Mouse (Mus musculus): ENCODE results near the gene Adamts2. TPM values are rescaled to one million over a fixed set of nuclear protein-coding genes. Genes with fewer than 3 reads are reported as not detected.

Gene Adamts2
- total RNA-seq, 1 experiment from 2014 or later: 0.20 TPM

DNA sequence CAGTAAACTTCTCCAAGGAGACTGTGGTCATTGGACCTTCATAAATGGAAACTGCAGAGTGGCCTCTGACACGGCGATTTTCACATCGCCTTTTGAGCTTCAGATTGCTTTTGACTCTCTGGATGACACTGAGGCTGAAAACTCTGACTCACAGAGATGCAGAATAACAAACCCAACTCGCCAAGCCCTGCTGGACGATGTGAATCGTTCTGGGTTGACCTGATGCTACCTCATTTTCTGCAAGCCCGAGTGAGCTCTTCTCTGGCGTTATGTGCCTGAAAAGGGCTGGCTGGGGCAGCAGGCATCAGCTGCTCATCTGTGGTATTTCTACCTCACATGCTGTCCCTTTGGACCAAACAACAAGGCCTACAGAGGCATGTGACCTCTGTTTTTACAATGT, 98.6 kb downstream of the Adamts2 start:
- ATAC-seq (replicated peaks in 1 of 2; ENCODE audit: insufficient read depth in 1 of 2, low FRiP score in 2 of 2, low TSS enrichment in 1 of 2, low read depth in 1 of 2, poor library complexity in 2 of 2, severe bottlenecking in 2 of 2): no peak

DNA sequence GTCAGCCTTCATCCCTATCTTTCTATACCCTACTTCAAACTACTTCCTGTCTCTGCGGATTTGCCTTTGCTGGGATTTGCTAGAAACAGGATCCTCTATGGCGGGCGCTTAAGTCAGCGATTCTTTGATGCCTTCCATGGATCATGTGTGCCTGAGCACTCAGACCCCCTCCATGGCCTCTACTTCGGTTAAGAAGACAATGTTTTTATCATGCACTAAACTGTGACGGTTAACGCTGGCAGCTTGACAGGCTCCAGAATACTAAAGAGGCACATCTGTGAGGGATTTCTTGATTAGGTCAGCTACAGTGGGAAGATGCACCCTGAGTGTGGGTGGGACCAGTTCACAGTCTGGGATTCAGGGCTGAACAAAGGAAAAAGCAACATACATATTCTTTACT, 101.5 kb downstream of the Adamts2 start:
- no peak for ATAC-seq (replicated peaks in 1 of 2; ENCODE audit: insufficient read depth in 1 of 2, low FRiP score in 2 of 2, low TSS enrichment in 1 of 2, low read depth in 1 of 2, poor library complexity in 2 of 2, severe bottlenecking in 2 of 2)

DNA sequence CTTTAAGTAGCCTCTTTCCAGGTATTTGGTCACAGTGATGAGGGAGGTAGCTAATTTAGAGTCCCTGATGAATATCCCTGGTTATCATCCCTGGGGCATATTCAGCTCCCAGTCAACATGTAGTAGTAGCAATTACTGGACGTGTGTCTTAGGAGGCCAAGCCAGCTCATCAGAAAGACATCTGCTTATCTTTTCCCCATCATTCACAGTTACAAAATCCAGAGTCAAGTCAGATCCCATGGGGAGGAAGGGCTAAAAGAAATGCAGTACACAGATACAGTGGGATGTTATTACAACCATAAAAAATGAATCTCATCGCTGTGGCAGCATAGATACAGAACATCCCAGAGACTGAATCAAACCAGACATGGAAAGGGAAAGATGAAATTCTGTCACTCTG, 102.6 kb downstream of the Adamts2 start:
- no peak for ATAC-seq (replicated peaks in 1 of 2; ENCODE audit: insufficient read depth in 1 of 2, low FRiP score in 2 of 2, low TSS enrichment in 1 of 2, low read depth in 1 of 2, poor library complexity in 2 of 2, severe bottlenecking in 2 of 2)

DNA sequence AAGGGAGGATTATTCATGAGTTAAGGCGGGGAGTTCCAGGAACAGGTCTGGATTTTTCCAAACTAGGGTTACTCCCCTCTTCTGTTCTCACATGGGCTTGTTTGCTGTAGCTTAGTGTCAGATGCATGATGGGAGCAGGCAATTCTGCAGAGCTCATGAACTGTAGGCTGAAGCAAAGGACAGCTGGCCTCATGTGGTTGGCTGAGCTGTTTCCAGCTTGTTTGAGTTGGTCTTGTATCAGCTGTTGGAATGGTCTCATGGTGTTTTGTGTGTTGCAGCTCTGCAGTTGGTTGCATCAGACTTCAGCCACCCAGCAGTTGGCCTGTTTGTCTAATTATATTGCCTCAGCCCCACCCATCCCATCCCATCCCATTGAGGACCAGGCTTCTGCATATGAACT, 105.4 kb downstream of the Adamts2 start:
- ATAC-seq (replicated peaks in 1 of 2; ENCODE audit: insufficient read depth in 1 of 2, low FRiP score in 2 of 2, low TSS enrichment in 1 of 2, low read depth in 1 of 2, poor library complexity in 2 of 2, severe bottlenecking in 2 of 2): no peak

DNA sequence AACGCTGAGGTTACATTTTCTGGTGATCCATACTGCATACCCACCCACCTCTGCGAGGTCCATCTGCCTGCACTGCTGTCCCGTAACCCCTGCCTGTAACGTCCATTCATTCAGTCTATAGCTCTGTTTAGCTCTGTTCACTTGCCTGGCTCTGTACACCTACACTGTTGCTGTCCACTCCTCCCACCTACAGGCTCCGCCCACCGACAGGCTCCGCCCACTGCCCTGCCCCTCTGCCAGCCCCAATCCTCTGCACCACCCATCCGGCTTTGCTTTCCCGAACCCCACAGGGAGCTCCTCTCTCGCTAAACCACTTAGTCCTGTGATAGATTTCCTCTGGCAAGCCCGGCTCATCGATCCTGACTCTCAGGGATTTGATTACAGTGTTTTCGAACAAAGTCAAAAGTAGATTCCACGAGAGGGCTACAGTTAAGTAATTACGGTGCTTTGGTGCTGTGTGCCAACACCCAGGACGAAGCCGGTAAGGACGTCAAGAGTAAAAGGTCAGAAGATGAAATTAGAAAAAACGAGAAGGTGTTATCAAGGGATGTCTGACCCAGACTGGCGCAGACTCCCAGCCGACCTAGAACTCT, 111.8 kb downstream of the Adamts2 start:
- no peak for ATAC-seq (replicated peaks in 1 of 2; ENCODE audit: insufficient read depth in 1 of 2, low FRiP score in 2 of 2, low TSS enrichment in 1 of 2, low read depth in 1 of 2, poor library complexity in 2 of 2, severe bottlenecking in 2 of 2)

DNA sequence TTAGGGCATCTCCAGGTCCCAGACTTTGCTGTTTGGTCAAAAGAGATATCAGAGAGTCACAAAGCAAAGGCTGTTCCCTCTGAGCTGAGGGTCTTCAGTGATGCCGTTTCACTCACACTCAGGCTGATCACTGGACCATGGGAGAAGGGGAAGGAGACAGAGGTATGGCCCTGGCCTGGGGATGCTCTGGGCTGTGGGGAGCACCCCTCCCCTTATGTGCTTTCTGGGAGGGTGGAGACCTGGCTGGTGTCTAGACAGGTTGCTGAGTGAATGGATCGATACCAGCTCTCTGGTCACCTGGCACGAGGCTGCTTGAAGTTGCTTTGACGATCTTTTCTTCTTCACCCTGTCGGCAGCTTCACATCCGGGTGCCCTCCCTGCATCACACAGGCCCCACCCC, 113.2 kb downstream of the Adamts2 start:
- no peak for ATAC-seq (replicated peaks in 1 of 2; ENCODE audit: insufficient read depth in 1 of 2, low FRiP score in 2 of 2, low TSS enrichment in 1 of 2, low read depth in 1 of 2, poor library complexity in 2 of 2, severe bottlenecking in 2 of 2)

DNA sequence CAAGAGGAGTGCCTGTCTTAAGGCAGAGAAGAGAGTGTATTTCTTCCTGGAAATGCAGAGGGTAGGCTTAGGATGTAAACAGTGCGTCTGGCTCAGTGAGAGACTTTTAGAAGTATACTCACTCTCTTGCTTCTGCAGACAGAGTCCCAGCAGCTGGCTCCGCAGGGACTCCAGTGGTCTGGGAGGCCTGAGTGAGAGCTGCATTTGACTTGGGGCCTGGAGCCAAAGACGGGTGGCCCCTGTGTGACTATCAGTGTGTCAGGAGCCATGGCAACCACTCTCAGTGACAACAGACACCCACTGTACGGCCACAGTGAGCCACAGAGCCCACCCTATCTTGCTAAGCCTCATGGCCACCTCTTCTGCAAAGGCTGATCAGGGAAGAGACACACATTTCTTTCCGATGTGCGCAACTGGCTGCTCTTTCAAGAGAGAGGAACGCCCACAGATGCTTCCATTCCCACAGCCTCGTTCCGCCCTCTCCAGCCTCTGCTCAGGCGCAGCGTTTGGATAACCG, 115.6 kb downstream of the Adamts2 start:
- ATAC-seq (replicated peaks in 1 of 2; ENCODE audit: insufficient read depth in 1 of 2, low FRiP score in 2 of 2, low TSS enrichment in 1 of 2, low read depth in 1 of 2, poor library complexity in 2 of 2, severe bottlenecking in 2 of 2): no peak

DNA sequence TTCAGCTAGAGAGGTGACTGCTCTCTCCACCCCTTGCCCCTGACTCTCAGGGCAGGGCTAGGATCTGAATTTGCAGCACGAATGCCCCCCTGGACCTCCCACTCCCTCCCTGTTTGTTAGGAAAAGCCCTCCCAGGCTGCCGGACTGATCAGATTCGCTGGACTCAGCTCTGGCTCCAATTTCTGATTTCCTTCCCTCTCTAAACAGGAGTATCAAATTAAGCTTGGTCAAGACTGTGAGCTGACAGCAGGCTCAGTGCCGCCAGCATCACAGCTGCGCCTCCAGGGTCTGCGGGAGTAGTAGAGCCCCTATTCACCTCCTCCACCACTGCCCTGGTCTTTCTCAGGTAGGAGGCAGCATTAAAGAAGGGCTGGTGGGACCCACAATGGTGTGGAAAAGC, 117.0 kb downstream of the Adamts2 start:
- no peak for ATAC-seq (replicated peaks in 1 of 2; ENCODE audit: insufficient read depth in 1 of 2, low FRiP score in 2 of 2, low TSS enrichment in 1 of 2, low read depth in 1 of 2, poor library complexity in 2 of 2, severe bottlenecking in 2 of 2)

DNA sequence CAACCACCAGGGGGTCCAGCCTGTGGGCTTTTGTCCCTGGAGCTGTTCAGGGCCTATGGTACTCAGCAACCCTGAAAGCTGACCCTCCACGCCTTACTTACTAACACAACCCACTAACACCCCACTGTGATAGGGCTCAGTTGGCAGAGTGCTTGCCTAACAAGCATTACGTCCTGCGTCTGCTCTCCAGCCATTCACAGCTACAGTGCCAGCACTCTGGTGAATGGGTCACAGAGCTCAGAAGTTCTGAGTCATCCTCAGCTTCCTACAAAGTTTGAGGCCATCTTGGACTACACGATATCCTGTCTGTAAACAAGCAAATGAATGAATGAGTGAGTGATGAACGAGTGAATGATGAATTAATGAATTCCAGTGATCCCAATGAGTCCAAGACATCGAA, 118.5 kb downstream of the Adamts2 start:
- no peak for ATAC-seq (replicated peaks in 1 of 2; ENCODE audit: insufficient read depth in 1 of 2, low FRiP score in 2 of 2, low TSS enrichment in 1 of 2, low read depth in 1 of 2, poor library complexity in 2 of 2, severe bottlenecking in 2 of 2)

DNA sequence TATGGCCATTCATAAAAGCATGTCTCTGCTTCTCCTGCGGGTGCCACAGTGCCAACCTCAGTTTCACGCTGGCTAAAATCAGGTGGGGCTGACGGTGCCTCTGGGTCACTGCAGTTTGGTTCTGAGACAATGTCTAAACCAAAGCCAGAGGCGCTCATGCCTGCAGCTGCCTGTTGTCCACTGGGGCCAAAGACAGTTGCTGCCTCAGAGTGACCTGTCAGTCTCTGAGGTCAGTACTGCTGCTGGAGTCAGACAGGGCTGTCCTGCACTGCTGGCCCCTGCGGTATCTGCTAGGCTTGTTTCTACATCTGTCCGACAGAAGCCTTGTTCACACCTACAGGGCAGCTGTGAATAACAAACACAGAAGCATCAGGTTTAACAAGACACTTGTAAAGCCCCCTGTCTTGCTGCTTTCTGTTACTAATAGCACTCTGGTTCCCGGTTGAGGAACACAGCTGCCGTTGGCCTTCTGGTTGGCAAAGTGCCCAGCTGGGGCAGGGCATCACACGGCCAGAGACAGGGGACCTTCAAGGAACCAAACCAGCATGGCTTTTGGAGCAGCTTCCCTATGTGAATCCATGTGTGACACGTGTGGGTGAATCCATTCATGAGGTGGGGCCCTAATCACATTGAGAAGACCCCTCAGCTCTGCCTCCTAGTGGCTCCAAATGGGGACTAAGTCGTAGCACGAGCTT, 119.1 kb downstream of the Adamts2 start:
- ATAC-seq (replicated peaks in 1 of 2; ENCODE audit: insufficient read depth in 1 of 2, low FRiP score in 2 of 2, low TSS enrichment in 1 of 2, low read depth in 1 of 2, poor library complexity in 2 of 2, severe bottlenecking in 2 of 2): no peak; a peak in 2 of 4 replicates

DNA sequence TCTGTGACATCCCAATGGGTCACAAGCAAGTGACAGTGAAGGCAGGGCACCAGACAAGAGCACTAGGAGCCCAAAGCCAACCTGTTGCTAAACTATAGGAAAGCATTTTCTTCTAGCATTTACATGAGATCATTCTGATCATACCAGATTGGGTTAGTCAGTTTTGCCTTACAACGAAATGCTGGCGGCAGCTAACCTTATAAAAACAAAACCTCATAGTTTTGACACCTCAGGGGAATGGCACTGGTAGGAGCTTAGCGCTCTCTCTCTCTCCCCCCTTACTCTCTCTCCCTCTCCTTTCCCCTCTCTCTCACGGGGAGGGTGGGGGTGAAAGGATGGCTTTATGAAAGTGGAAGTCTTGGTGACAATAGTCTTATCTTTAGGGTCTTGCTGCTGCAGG, 123.7 kb downstream of the Adamts2 start:
- ATAC-seq (replicated peaks in 1 of 2; ENCODE audit: insufficient read depth in 1 of 2, low FRiP score in 2 of 2, low TSS enrichment in 1 of 2, low read depth in 1 of 2, poor library complexity in 2 of 2, severe bottlenecking in 2 of 2): no peak

DNA sequence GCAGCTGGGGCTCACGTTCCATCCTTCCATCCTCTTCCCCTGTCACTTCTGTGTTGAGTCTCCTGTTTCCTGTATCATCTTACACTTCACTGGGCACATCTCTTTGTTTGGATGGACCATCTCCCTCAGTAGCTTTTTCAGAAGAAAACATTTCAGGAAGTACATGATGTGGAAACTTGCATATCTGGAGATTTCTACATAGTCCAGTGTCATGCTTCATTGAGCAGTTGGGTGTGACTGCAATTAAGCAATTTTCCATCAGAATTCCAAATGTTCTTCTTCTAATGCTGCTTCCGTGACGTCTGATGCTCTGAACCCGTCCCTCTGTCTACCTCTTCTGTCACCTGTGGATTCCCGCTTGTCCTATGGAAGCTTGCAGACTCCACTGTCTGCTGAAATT, 124.2 kb downstream of the Adamts2 start:
- no peak for ATAC-seq (replicated peaks in 1 of 2; ENCODE audit: insufficient read depth in 1 of 2, low FRiP score in 2 of 2, low TSS enrichment in 1 of 2, low read depth in 1 of 2, poor library complexity in 2 of 2, severe bottlenecking in 2 of 2)

DNA sequence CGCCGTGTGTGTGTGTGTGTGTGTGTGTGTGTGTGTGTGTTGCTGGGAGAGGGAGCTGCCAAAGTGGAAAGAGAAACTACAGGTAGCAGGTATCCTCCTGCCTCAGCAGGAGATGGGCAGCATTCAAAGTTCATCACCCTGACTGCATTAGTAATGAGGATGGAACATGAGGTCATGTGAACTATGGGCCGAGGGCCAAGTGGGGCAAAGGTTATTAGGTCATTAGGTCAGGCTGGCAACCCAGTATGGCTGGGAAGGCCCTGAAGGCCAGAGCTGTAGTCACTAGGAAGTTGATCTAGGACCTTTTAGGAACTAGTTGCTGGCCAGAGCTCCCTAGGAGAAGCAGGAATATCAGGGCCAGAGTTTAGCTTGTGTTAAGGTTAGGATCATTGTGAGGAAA, 131.3 kb downstream of the Adamts2 start:
- no peak for ATAC-seq (replicated peaks in 1 of 2; ENCODE audit: insufficient read depth in 1 of 2, low FRiP score in 2 of 2, low TSS enrichment in 1 of 2, low read depth in 1 of 2, poor library complexity in 2 of 2, severe bottlenecking in 2 of 2)

DNA sequence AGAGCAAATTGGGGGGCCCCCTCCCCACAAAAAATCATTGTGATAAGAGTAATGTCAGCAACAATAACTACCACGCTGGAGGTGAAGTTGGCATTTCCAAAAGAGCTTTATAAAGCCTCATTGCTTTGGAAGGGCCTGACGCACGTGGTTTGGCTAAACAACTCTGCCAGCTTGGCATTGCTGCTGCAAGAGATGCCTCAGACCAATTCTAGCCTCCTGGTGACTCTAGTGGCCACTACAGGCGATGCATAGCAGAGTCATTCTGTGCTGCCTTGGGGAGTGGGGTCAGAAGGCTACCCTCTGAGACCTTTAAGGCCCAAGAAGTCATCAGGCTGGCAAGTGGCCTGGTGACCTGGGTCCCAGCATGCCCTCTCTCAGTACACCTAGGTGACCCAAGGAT, 132.2 kb downstream of the Adamts2 start:
- no peak for ATAC-seq (replicated peaks in 1 of 2; ENCODE audit: insufficient read depth in 1 of 2, low FRiP score in 2 of 2, low TSS enrichment in 1 of 2, low read depth in 1 of 2, poor library complexity in 2 of 2, severe bottlenecking in 2 of 2)

DNA sequence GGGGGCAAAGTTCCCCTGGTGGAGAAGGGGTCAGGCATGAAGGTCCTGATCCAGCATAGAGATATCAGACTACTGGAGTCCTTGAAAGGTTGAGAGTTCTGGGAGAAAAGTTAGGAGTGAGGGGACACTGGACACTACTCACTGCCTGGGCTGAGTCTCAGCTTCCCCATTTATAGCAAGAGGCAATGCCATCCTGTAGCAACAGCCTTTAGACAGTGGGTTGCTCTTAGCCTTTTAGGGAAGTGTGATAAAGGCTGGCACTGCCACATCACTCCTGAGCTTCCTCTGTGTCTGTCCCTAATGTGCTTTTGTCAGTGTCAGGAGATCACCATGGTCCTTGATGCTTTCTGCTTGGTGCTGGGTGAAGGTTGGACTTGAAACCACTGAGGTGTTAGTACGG, 134.7 kb downstream of the Adamts2 start:
- no peak for ATAC-seq (replicated peaks in 1 of 2; ENCODE audit: insufficient read depth in 1 of 2, low FRiP score in 2 of 2, low TSS enrichment in 1 of 2, low read depth in 1 of 2, poor library complexity in 2 of 2, severe bottlenecking in 2 of 2)

DNA sequence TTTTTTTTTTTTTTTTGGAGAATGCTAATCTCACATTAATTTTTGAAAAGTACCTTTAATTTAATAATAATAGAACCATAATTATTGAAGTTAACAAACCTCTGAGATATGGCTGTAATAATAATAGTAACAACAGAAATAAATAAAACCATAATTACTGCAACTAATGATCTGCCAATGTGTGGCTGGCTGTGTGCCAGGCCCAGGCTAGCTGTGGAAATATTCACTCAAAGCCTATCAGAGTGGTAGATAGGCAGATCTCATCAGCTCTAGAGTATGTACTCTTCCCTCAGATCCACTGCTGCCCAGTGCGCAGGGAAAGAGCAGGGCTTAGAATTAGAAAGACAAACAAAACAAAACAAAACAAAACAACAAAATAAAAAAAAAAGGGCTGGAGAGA, 136.6 kb downstream of the Adamts2 start:
- ATAC-seq (replicated peaks in 1 of 2; ENCODE audit: insufficient read depth in 1 of 2, low FRiP score in 2 of 2, low TSS enrichment in 1 of 2, low read depth in 1 of 2, poor library complexity in 2 of 2, severe bottlenecking in 2 of 2): no peak

DNA sequence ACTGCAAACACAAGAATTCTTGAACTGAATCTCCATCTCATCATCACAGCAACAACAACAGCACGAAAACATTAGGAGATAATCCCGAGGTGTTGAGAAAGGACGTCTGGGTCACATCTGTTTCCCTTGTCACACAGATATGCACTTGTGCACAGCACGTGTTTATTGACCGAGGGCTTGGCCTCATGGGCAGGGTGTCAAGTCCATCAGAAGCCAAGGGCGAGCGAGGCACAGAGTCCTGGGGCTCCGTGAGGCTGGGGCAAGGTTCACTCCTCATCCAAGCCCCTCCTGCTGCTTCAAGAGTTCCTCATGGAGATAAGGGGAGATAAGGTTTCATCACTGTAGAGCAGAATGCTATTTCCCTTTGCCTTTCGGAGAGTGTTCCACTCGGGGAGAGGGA, 137.6 kb downstream of the Adamts2 start:
- ATAC-seq (replicated peaks in 1 of 2; ENCODE audit: insufficient read depth in 1 of 2, low FRiP score in 2 of 2, low TSS enrichment in 1 of 2, low read depth in 1 of 2, poor library complexity in 2 of 2, severe bottlenecking in 2 of 2): no peak

DNA sequence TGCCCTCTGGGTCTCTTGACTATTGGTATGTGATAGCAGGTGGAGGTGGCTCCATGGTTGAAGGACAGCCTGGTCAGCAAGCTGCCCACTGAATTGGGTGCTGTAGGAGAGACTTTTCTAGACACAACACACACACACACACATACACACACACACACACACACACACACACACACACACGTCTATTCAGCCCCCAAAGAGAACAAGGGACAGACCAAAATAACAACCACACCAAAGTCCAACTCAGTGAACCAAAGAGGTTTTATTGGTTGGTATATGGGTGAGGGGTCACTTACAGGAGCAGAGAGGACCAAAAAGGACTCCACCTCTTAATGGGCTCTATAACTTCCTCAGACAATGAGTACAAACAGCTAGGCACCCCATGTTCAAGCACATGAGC, 140.3 kb downstream of the Adamts2 start:
- ATAC-seq (replicated peaks in 1 of 2; ENCODE audit: insufficient read depth in 1 of 2, low FRiP score in 2 of 2, low TSS enrichment in 1 of 2, low read depth in 1 of 2, poor library complexity in 2 of 2, severe bottlenecking in 2 of 2): no peak

DNA sequence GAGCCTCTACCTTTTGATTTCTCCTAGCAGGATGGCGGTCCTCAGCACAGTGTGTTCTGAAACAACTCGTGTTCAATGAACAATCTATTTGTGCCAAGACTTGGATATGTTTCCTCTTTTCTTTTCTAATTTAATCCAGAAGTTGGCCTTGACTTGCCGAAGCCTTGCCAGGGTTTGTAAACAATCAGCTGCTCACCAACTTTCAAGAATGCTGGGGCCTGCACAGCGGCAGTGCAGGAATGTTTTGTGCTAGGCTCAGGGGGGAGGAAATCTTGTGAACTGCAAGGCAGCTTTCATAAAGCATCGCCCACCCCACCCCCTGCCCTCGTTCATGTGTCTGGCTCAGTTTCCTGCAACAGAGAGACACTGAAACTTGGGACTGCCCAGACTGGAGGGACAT, 143.1 kb downstream of the Adamts2 start:
- ATAC-seq (replicated peaks in 1 of 2; ENCODE audit: insufficient read depth in 1 of 2, low FRiP score in 2 of 2, low TSS enrichment in 1 of 2, low read depth in 1 of 2, poor library complexity in 2 of 2, severe bottlenecking in 2 of 2): no peak

All from hematopoietic stem cell, adult 5-6 weeks (primary cell).